Mouse (Mus musculus): ENCODE results near the gene Spsb2. TPM values are rescaled to one million over a fixed set of nuclear protein-coding genes. Genes with fewer than 3 reads are reported as not detected.

Gene Spsb2
- total RNA-seq, 2 experiments from 2014 or later: 5.1 to 5.5 TPM

DNA sequence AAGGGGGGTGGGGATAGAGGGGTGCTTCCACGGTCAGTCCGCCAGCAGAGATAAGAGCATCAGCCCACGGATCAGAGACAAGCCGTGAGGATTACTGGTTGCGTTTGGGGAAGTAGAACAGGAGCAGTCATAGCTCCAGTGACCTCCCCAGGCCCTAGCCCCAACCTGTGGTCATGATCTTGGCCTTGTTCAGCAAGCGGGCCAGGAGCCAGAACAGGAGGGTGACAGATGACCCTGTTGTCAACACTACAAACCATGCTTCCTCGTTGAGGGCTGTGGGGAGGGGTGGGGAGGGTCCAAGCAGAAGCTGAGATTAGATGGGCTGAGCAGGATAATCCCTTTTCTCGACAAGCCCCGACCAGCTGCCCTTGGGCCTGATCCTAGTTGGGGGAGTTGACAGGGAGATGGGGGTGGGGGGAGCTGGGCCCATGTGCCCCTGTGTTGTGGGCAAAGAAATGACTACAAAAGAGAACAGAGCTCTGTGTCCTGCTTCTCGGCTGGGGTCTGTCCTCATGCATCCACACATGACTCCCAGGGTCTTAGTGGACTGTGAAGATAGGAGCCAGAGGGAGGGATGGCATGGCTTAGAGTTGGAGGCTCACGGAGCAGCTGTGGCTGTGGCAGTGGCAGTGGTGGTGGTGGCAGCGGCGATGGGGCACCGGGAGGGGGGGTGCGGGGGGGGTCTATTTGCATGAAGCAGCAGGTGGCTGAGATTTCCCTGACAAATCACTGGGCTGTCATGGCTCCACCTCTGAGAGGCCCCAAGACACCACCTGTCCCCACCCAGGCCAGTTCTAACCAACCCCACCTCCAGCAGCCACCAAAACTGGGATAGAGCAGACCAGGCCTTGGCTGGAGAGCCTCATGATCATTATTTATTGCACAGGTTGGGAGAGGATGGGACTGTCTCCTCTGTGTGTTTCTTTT is 32.0 kb downstream of the Spsb2 start, which contains the start of gene Gnb3:
TSS of gene Gnb3 (minus strand) at position 35 of the 927 bp plus-strand sequence.
- ATAC-seq (replicated peaks; ENCODE audit: low FRiP score, low TSS enrichment, poor library complexity, severe bottlenecking): no peak

DNA sequence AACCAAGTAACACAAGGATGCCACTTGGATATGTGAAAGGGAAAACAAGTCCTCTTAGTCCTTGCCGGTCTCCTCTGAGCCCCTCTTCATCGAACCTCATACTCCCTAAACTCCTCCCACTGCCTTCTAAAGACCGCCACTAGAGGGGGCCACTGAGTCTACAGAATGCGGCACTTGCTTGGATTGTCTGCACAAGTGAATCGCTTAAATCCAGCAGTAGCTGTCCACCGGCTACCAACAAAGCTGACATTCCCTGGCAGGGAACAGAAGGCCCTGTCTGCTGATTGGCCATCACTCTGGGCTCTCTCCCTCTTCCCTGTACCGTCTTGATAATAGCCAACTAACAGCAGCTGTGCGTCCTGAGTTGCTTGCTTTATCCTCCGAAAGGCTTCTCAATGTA is 38.8 kb downstream of the Spsb2 start:
- ATAC-seq (replicated peaks; ENCODE audit: low FRiP score, low TSS enrichment, poor library complexity, severe bottlenecking): peak; percentile 80

DNA sequence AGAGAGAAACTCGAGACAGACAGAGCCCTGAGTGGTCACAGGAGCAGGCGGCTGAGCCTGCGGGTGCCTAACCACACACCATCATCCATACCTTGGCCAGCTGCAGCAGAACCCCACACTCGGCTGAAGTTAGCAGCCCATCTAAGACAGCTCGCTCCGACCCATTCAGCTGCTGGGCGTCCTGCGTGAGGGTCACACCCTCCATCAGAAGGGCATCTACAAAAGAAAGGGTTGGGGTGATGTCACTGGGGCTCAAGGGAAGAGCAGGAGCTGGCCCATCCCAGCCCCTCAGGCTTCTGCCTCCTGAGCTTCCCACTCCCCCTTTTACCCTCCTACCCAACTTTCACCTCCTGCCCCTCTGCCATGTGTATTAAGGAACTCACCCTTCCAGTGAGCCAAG is 42.1 kb downstream of the Spsb2 start:
- ATAC-seq (replicated peaks; ENCODE audit: low FRiP score, low TSS enrichment, poor library complexity, severe bottlenecking): no peak

- ATAC-seq (replicated peaks; ENCODE audit: low FRiP score, low TSS enrichment, poor library complexity, severe bottlenecking): no peak
Measured at GRCm38 (mm10) chr6:124854647-124855046, 46.2 kb downstream of the Spsb2 start.

DNA sequence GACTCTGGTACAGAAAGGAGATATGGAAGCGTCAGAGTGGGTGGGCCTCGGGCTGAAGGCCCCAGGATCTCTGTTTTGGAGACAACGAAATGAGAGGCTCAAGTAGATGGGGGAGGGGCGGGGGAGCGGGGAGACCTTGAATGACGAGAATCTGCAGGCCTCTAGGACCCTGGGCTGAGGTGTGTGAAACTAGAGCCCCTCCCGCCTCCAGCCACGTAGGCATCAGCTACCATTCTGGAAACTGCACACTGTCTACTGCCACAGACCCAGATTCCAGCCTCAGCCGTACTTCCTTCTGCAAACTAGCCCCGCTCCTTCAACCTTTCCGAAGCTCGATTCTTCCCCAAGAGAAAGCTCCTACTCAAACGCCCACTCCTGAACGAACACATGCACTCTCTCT is 47.9 kb downstream of the Spsb2 start:
- no peak for ATAC-seq (replicated peaks; ENCODE audit: low FRiP score, low TSS enrichment, poor library complexity, severe bottlenecking)

DNA sequence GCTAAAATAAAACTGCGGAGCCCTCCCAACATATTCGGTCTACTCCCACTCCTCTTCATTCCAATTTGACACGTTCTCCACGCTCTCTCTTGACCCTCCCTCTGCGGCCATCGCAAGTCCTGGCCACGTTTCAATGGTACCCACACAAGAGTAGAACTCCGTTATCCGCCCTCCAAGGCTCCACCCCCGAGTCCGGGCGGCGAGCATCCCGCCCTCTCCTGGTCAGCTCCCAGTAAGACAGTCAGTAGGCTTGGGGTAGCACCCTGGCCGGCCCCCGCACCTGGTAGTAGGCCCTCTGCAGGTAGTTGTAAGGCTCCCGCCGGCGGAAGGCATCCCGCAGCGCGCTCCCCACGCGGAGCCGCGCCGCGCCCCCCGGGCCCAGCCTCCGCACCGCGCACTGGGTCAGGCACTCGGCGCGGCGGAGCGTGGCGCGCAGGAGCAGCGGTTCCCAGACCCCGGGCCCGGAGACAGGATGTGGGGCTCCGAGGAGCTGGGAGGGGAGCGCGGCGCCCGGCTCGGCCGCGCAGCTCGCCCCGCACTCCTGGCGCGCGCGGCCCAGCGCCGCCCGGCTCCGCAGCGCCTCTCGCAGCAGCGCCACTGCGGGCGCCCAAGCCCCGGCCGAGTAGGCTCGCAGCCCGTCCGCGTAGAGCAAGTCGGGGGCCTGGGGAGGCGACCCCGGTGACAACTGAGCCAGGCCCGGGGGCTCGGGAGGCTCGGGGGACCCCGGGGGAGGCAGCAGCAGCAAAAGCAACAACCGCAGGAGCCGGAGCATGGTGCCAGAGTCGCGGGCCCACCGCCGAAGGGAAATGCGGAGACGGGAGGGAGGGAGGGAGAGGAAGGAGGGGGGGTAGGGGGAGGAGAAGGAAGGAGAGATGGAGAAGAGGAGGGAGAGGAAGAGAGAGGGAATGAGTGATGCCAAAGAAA is 48.7 kb downstream of the Spsb2 start, which contains the start of gene P3h3:
TSS of gene P3h3 (minus strand) at position 837 of the 924 bp plus-strand sequence.
- peak; percentile 74 for ATAC-seq (replicated peaks; ENCODE audit: low FRiP score, low TSS enrichment, poor library complexity, severe bottlenecking)

DNA sequence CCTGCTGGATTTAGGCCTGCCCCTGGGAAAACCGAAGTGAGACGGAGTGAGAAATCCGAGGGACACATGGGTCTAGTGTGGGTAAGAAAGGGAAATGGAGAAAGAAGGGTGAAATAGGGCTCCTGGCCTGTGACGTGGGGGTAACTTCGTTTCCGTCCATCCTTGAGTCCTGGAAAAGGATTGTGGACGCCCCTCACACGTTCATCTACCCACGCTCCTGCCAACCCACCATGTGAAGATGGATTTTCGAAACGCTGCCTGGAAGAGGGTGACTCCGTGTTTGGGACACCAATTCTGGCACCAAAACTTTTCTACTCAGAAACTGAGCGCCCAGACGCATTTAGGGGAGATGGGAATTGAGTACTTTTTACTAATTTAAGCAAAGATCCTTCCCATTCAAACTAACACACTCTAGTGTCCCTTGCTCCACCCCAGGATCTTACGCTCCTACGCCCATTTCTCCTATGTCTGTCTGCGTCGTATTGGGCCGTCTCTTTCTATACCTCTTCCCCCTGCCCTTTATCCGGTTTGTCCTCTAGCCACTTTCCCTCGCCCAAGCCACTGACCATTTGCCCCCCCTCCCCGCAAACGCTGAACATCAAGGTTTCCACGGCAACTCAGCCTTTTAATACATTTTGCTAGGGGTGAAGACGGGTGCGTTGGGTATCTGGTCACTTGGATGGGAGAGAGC is 49.5 kb downstream of the Spsb2 start:
- no peak for ATAC-seq (replicated peaks; ENCODE audit: low FRiP score, low TSS enrichment, poor library complexity, severe bottlenecking)

DNA sequence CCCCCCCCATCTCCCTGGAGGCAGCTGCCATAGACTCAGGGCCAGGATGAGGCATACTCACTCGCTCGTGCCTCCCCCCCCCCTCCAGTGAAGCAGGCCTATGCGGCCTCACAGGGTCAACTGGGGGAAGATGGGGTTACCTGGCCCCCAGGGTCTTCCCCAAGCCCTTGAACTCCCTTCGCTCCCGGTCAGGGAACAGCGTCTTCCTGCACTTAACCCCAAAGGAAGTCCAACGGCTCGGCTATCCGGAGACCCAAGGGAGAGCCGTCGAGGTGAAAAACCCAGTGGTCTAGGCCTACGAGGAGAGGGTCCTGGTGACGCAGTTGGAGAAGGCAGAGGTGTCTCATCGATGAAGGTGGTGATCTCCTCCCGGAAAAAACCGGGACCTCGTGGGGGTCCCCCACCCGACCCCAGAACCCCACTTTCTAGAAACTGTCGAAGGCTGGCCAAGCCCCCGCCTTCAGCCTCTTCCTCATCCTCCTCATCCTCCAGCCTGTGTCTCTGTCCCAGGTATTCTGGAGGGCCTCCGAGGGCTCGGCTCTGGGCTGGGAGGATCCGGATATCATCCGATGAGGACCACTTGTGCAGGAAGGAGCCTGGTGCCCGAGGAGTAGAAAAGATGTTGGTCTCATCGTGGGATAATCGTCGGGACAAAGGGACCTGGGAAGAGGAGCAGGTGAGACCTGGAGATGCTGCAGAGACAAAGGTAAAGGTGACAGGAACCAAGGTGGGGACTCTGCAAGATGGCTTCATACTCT is 50.3 kb downstream of the Spsb2 start:
- ATAC-seq (replicated peaks; ENCODE audit: low FRiP score, low TSS enrichment, poor library complexity, severe bottlenecking): no peak

GRCm38 (mm10) chr6:124859725-124860124 is 51.3 kb downstream of the Spsb2 start:
- ATAC-seq (replicated peaks; ENCODE audit: low FRiP score, low TSS enrichment, poor library complexity, severe bottlenecking): peak; percentile 71

Other genes starting within 250 kb of the Spsb2 start
- gene C1rb, start 238.4 kb upstream of the Spsb2 start, total RNA-seq (2014; fragmentation: Nextera tagmentation): not detected in 2 replicates
- gene C1rb, start 238.4 kb upstream of the Spsb2 start, total RNA-seq (2017): not detected in 2 replicates
- gene C1s2, start 172.6 kb upstream of the Spsb2 start, total RNA-seq (2014; fragmentation: Nextera tagmentation): not detected in 2 replicates
- gene C1s2, start 172.6 kb upstream of the Spsb2 start, total RNA-seq (2017): not detected in 2 replicates
- gene Lpcat3, start 145.6 kb upstream of the Spsb2 start, total RNA-seq (2014; fragmentation: Nextera tagmentation): 78.8 and 91.1 TPM in 2 replicates
- 53.1 and 89.0 TPM in 2 replicates for gene Lpcat3, start 145.6 kb upstream of the Spsb2 start, total RNA-seq (2017)
- 242 and 387 TPM in 2 replicates for gene Emg1, start 96.5 kb upstream of the Spsb2 start, total RNA-seq (2014; fragmentation: Nextera tagmentation)
- gene Emg1, start 96.5 kb upstream of the Spsb2 start, total RNA-seq (2017): 375 and 422 TPM in 2 replicates
- 467 and 537 TPM in 2 replicates for gene Phb2, start 96.3 kb upstream of the Spsb2 start, total RNA-seq (2014; fragmentation: Nextera tagmentation)
- gene Phb2, start 96.3 kb upstream of the Spsb2 start, total RNA-seq (2017): 474 and 558 TPM in 2 replicates
- gene Ptpn6, start 69.9 kb upstream of the Spsb2 start, total RNA-seq (2014; fragmentation: Nextera tagmentation): 65.4 and 76.0 TPM in 2 replicates
- 189 and 237 TPM in 2 replicates for gene Ptpn6, start 69.9 kb upstream of the Spsb2 start, total RNA-seq (2017)
- gene Grcc10, start 67.3 kb upstream of the Spsb2 start, total RNA-seq (2014; fragmentation: Nextera tagmentation): 110 and 141 TPM in 2 replicates
- 66.5 and 83.5 TPM in 2 replicates for gene Grcc10, start 67.3 kb upstream of the Spsb2 start, total RNA-seq (2017)
- not detected in 2 replicates for gene Gm45234, start 52.6 kb upstream of the Spsb2 start, total RNA-seq (2014; fragmentation: Nextera tagmentation)
- not detected in 2 replicates for gene Gm45234, start 52.6 kb upstream of the Spsb2 start, total RNA-seq (2017)
- 12.9 and 14.4 TPM in 2 replicates for gene Atn1, start 52.1 kb upstream of the Spsb2 start, total RNA-seq (2014; fragmentation: Nextera tagmentation)
- gene Atn1, start 52.1 kb upstream of the Spsb2 start, total RNA-seq (2017): 1.5 and 1.9 TPM in 2 replicates
- gene Eno2, start 39.0 kb upstream of the Spsb2 start, total RNA-seq (2014; fragmentation: Nextera tagmentation): 0.74 TPM in 1 of 2 replicates, not detected in the other
- gene Eno2, start 39.0 kb upstream of the Spsb2 start, total RNA-seq (2017): not detected in 2 replicates
- 0.77 TPM in 1 of 2 replicates, not detected in the other for gene Lrrc23, start 28.9 kb upstream of the Spsb2 start, total RNA-seq (2014; fragmentation: Nextera tagmentation)
- gene Lrrc23, start 28.9 kb upstream of the Spsb2 start, total RNA-seq (2017): 6.7 TPM in 1 of 2 replicates, not detected in the other
- gene Tpi1, start 5.6 kb downstream of the Spsb2 start, total RNA-seq (2014; fragmentation: Nextera tagmentation): 258 and 264 TPM in 2 replicates
- gene Tpi1, start 5.6 kb downstream of the Spsb2 start, total RNA-seq (2017): 179 and 201 TPM in 2 replicates
- 85.0 and 100 TPM in 2 replicates for gene Usp5, start 20.8 kb downstream of the Spsb2 start, total RNA-seq (2014; fragmentation: Nextera tagmentation)
- 75.7 and 80.9 TPM in 2 replicates for gene Usp5, start 20.8 kb downstream of the Spsb2 start, total RNA-seq (2017)
- 100 and 181 TPM in 2 replicates for gene Cdca3, start 20.9 kb downstream of the Spsb2 start, total RNA-seq (2014; fragmentation: Nextera tagmentation)
- gene Cdca3, start 20.9 kb downstream of the Spsb2 start, total RNA-seq (2017): 90.3 and 111 TPM in 2 replicates
- gene Gnb3, start 31.6 kb downstream of the Spsb2 start, total RNA-seq (2014; fragmentation: Nextera tagmentation): not detected in 2 replicates
- gene Gnb3, start 31.6 kb downstream of the Spsb2 start, total RNA-seq (2017): not detected in 2 replicates
- gene P3h3, start 49.1 kb downstream of the Spsb2 start, total RNA-seq (2014; fragmentation: Nextera tagmentation): 0.61 and 3.0 TPM in 2 replicates
- 0.89 and 2.2 TPM in 2 replicates for gene P3h3, start 49.1 kb downstream of the Spsb2 start, total RNA-seq (2017)
- not detected in 2 replicates for gene Gpr162, start 55.3 kb downstream of the Spsb2 start, total RNA-seq (2014; fragmentation: Nextera tagmentation)
- not detected in 2 replicates for gene Gpr162, start 55.3 kb downstream of the Spsb2 start, total RNA-seq (2017)
- not detected in 2 replicates for gene Cd4, start 79.6 kb downstream of the Spsb2 start, total RNA-seq (2014; fragmentation: Nextera tagmentation)
- not detected in 2 replicates for gene Cd4, start 79.6 kb downstream of the Spsb2 start, total RNA-seq (2017)
- 0.09 and 0.35 TPM in 2 replicates for gene Lag3, start 103.0 kb downstream of the Spsb2 start, total RNA-seq (2014; fragmentation: Nextera tagmentation)
- gene Lag3, start 103.0 kb downstream of the Spsb2 start, total RNA-seq (2017): 1.6 TPM in 1 of 2 replicates, not detected in the other
- gene Ptms, start 111.4 kb downstream of the Spsb2 start, total RNA-seq (2014; fragmentation: Nextera tagmentation): 5.3 and 30.7 TPM in 2 replicates
- 21.6 and 22.1 TPM in 2 replicates for gene Ptms, start 111.4 kb downstream of the Spsb2 start, total RNA-seq (2017)
- 103 and 117 TPM in 2 replicates for gene Mlf2, start 122.7 kb downstream of the Spsb2 start, total RNA-seq (2014; fragmentation: Nextera tagmentation)
- 59.2 and 99.1 TPM in 2 replicates for gene Mlf2, start 122.7 kb downstream of the Spsb2 start, total RNA-seq (2017)
- gene Cops7a, start 156.9 kb downstream of the Spsb2 start, total RNA-seq (2014; fragmentation: Nextera tagmentation): 71.0 and 117 TPM in 2 replicates
- 46.8 and 57.5 TPM in 2 replicates for gene Cops7a, start 156.9 kb downstream of the Spsb2 start, total RNA-seq (2017)
- not detected in 2 replicates for gene Pianp, start 188.0 kb downstream of the Spsb2 start, total RNA-seq (2014; fragmentation: Nextera tagmentation)
- not detected in 2 replicates for gene Pianp, start 188.0 kb downstream of the Spsb2 start, total RNA-seq (2017)
- gene Zfp384, start 200.5 kb downstream of the Spsb2 start, total RNA-seq (2014; fragmentation: Nextera tagmentation): 67.0 and 86.8 TPM in 2 replicates
- 18.5 and 18.6 TPM in 2 replicates for gene Zfp384, start 200.5 kb downstream of the Spsb2 start, total RNA-seq (2017)
- gene Ing4, start 231.1 kb downstream of the Spsb2 start, total RNA-seq (2014; fragmentation: Nextera tagmentation): 23.6 and 45.9 TPM in 2 replicates
- 43.0 and 51.1 TPM in 2 replicates for gene Ing4, start 231.1 kb downstream of the Spsb2 start, total RNA-seq (2017)
- 8.6 and 16.5 TPM in 2 replicates for gene Acrbp, start 241.0 kb downstream of the Spsb2 start, total RNA-seq (2014; fragmentation: Nextera tagmentation)
- 0.95 and 8.6 TPM in 2 replicates for gene Acrbp, start 241.0 kb downstream of the Spsb2 start, total RNA-seq (2017)